Mouse (Mus musculus) monocyte, adult 5-6 weeks (primary cell): ENCODE data around the gene Rnf157. TPM values are rescaled to one million over a fixed set of nuclear protein-coding genes. Genes with fewer than 3 reads are reported as not detected.

Experiments
- ATAC-seq: fragments of 153-309, 156-312 bp; replicated peaks from 2 replicates; pipeline ENCODE4 v1.8.0; 2017; ENCODE audit warnings: mild to moderate bottlenecking; ENCODE audit not compliant: low TSS enrichment, insufficient number of reproducible peaks, severe bottlenecking, poor library complexity, low FRiP score
- total RNA-seq: library from RNA; stranded (forward); fragments of 200-1000, 200-491, 200-594 nt; gene quantifications from 3 replicates; pipeline ENCODE4 v1.2.3, GENCODE M21; 2017

Rnf157 gene
- total RNA-seq, 1 experiment from 2014 or later, result 19.1 TPM

DNA sequence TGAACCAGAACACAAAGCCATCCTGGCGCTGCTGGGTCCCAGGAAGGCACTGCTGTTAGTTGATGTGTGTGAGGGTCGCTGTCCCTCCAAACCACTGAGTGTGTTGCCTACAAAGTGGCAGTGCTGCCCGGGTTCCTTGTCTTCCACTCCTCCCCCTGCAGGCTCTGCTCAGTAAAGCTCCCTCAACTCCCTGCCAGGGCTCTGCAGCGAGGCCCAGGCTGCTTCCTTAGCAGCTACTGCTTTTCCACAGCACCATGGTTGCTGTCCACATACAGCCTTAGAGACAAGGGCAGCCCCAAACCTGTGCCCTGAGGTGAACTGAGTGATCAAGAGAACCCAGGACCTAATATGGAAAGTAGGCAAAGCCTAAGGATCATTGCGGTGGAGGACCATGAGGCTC lies 125.5 kb downstream of the Rnf157 start:
- no peak for ATAC-seq

Other genes with a start within 250 kb of the Rnf157 start
- 12.9 to 31.1 TPM (median 16.4 TPM) in 3 replicates for gene Fbf1, start 244.9 kb downstream of the Rnf157 start, total RNA-seq
- 27.4 to 31.3 TPM (median 30.8 TPM) in 3 replicates for gene Ten1, start 214.2 kb downstream of the Rnf157 start, total RNA-seq
- 26.1 to 35.6 TPM (median 28.5 TPM) in 3 replicates for gene Acox1, start 214.0 kb downstream of the Rnf157 start, total RNA-seq
- gene Evpl, start 175.0 kb downstream of the Rnf157 start, total RNA-seq, result 0.21 TPM in 1 of 3 replicates, not detected in the others
- 18.0 to 34.3 TPM (median 25.7 TPM) in 3 replicates for gene Srp68, start 138.8 kb downstream of the Rnf157 start, total RNA-seq
- not detected in 3 replicates for gene Galr2, start 132.1 kb downstream of the Rnf157 start, total RNA-seq
- 39.7 to 67.5 TPM (median 48.1 TPM) in 3 replicates for gene Exoc7, start 105.8 kb downstream of the Rnf157 start, total RNA-seq
- 0.19 to 0.39 TPM in 2 of 3 replicates, not detected in the other for gene Foxj1, start 77.6 kb downstream of the Rnf157 start, total RNA-seq
- 55.7 to 125 TPM (median 100.0 TPM) in 3 replicates for gene Ubald2, start 21.1 kb upstream of the Rnf157 start, total RNA-seq
- 0.85 to 0.95 TPM in 2 of 3 replicates, not detected in the other for gene Qrich2, start 53.2 kb upstream of the Rnf157 start, total RNA-seq
- gene Prpsap1, start 81.2 kb upstream of the Rnf157 start, total RNA-seq, result 18.0 to 45.7 TPM (median 45.0 TPM) in 3 replicates
- not detected in 3 replicates for gene Sphk1, start 117.9 kb upstream of the Rnf157 start, total RNA-seq
- gene Ube2o, start 168.4 kb upstream of the Rnf157 start, total RNA-seq, result 16.3 to 21.9 TPM (median 19.8 TPM) in 3 replicates
- not detected in 3 replicates for gene Aanat, start 173.4 kb upstream of the Rnf157 start, total RNA-seq
- 14.1 to 16.7 TPM (median 15.1 TPM) in 3 replicates for gene Rhbdf2, start 214.0 kb upstream of the Rnf157 start, total RNA-seq
- not detected in 3 replicates for gene Prcd, start 240.5 kb upstream of the Rnf157 start, total RNA-seq
- gene Cygb, start 241.3 kb upstream of the Rnf157 start, total RNA-seq, result 0.29 TPM in 1 of 3 replicates, not detected in the others